21 mouse cellular contexts compared by ENCODE assay signal in the genomic region with DNA sequence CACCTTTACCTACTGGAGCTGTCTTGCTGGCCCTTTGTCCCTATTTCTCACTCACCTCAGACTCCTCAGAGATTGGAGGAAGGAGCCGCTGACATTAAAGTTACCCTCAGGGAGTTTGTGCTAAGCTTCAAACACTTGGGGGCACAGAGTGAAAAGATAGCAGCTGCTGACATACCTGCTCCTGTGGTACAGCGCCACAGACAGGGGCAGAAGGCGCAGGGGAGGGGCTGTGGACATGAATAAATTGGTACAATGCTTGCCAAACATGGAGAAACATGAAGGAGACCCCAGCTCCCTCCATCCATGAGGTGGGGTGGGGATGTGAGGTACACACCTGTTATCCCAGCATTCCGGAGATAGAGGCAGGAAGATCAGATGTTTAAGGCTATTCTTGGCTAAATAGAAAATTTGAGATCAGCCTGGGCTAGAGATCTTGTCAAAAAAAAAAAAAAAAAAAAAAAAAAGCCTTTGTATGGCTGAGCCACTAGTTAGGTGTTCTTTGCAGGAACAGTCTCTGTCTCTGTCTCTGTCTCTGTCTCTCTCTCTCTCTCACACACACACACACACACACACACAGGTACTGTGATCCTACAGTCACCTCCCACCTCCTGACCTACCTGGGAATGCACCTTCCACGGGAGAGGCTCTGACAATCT. TPM values are rescaled to one million over a fixed set of nuclear protein-coding genes. Genes with fewer than 3 reads are reported as not detected.
DNase-seq lines count a peak whose midpoint lies in the region; ATAC-seq and TF ChIP-seq lines count a peak whose summit lies in the region.
"Had no signal": no experiment of that assay in that cellular context is flagged by ENCODE, and none has a peak within 500 bp of the region (broad histone marks: within the 10 kb centered on the region; RNA-seq: fewer than 3 reads in every experiment).

No protein-coding gene starts in this region.

- dilution Hi-C loops in CH12.LX (cut with MboI; ENCODE audit: extremely low pct_ligation_motif_present, extremely low pct_unique_long_range_greater_than_20kb, low sequenced_read_pairs), result no loop called here

- H3K27ac ChIP-seq in hindbrain, embryonic 15.5 days (replicated peaks), result no peak overlapping the region
- H3K27ac ChIP-seq in hindbrain, embryonic 11.5 days (ENCODE audit: low read depth, low read length), result no peak overlapping the region
- H3K27ac ChIP-seq in CH12.LX (ENCODE audit: insufficient read depth, low read depth) (no peak overlapping the region), MEL (ENCODE audit: control insufficient read depth, low read depth, low read length) (no peak overlapping the region)
- peak overlapping the region; percentile 97; the same call in 1 of the 2 replicates for H3K27ac ChIP-seq in stomach, postnatal 0 days (replicated peaks)
- no peak overlapping the region for H3K27ac ChIP-seq in midbrain, embryonic 15.5 days
- H3K27ac ChIP-seq: midbrain, embryonic 13.5 days had no signal

- H3K36me3 ChIP-seq in hindbrain, embryonic 15.5 days, result no peaks in the 10 kb centered on the region
- H3K36me3 ChIP-seq in hindbrain, embryonic 11.5 days (ENCODE audit: control insufficient read depth, insufficient read depth, low read length), result no peaks in the 10 kb centered on the region
- peaks cover 0 to 2% of the 10 kb centered on the region in 2 experiments for H3K36me3 ChIP-seq in CH12.LX (replicated peaks in 1 of 2; ENCODE audit: control insufficient read depth in 1 of 2, insufficient read depth in 1 of 2, low read length in 1 of 2)
- H3K36me3 ChIP-seq in MEL (ENCODE audit: control insufficient read depth in 1 of 2, insufficient read depth in 2 of 2, low read length in 2 of 2), result peaks cover 0 to 20% of the 10 kb centered on the region in 2 experiments; a peak in 2 of 4 replicates
- H3K36me3 ChIP-seq in stomach, postnatal 0 days (ENCODE audit: control insufficient read depth, insufficient read depth, low read length), result no peaks in the 10 kb centered on the region
- no peaks in the 10 kb centered on the region for H3K36me3 ChIP-seq in midbrain, embryonic 15.5 days (replicated peaks)
- H3K36me3 ChIP-seq: midbrain, embryonic 13.5 days had no signal

- no peak overlapping the region for H3K4me3 ChIP-seq in hindbrain, embryonic 15.5 days
- no peak overlapping the region for H3K4me3 ChIP-seq in hindbrain, embryonic 11.5 days (ENCODE audit: low read depth, low read length)
- H3K4me3 ChIP-seq in CH12.LX (replicated peaks in 1 of 3; ENCODE audit: low read depth in 2 of 3, low read length in 2 of 3, poor library complexity in 1 of 3), result no peak overlapping the region
- H3K4me3 ChIP-seq in MEL (ENCODE audit: control insufficient read depth in 1 of 2, insufficient read depth in 1 of 2, low read depth in 2 of 2, low read length in 2 of 2), result no peak overlapping the region
- no peak overlapping the region for H3K4me3 ChIP-seq in stomach, postnatal 0 days (ENCODE audit: low read depth, low read length)
- no peak overlapping the region for H3K4me3 ChIP-seq in midbrain, embryonic 15.5 days

- peaks cover 31% of the 10 kb centered on the region for H3K4me1 ChIP-seq in hindbrain, embryonic 15.5 days (replicated peaks)
- 0 out of 2 replicates have a peak, but pooled peaks cover 5% of the 10 kb centered on the region for H3K4me1 ChIP-seq in hindbrain, embryonic 11.5 days (replicated peaks; ENCODE audit: control insufficient read depth, insufficient read depth, low read length)
- peaks cover 21 to 61% of the 10 kb centered on the region in 2 experiments for H3K4me1 ChIP-seq in CH12.LX (ENCODE audit: control insufficient read depth in 1 of 2, insufficient read depth in 2 of 2)
- peaks cover 6 to 34% of the 10 kb centered on the region in 2 experiments; a peak in 3 of 4 replicates for H3K4me1 ChIP-seq in MEL (ENCODE audit: control insufficient read depth in 1 of 2, insufficient read depth in 2 of 2, low read length in 2 of 2)
- peaks cover 11% of the 10 kb centered on the region; the same call in 1 of the 2 replicates for H3K4me1 ChIP-seq in stomach, postnatal 0 days (replicated peaks; ENCODE audit: control insufficient read depth, insufficient read depth)
- peaks cover 29% of the 10 kb centered on the region for H3K4me1 ChIP-seq in midbrain, embryonic 15.5 days

- peak overlapping the region; percentile 91; the same call in 1 of the 2 replicates for H3K4me2 ChIP-seq in hindbrain, embryonic 15.5 days
- no peak overlapping the region for H3K4me2 ChIP-seq in hindbrain, embryonic 11.5 days (replicated peaks; ENCODE audit: low read depth, low read length)
- no peak overlapping the region for H3K4me2 ChIP-seq in CH12.LX (ENCODE audit: insufficient read depth, low read depth, poor library complexity, severe bottlenecking)
- no peak overlapping the region for H3K4me2 ChIP-seq in stomach, postnatal 0 days (replicated peaks; ENCODE audit: low read depth)
- no peak overlapping the region for H3K4me2 ChIP-seq in midbrain, embryonic 15.5 days

- 67% methylated on average over 5 of the region's 5 CpGs for WGBS in hindbrain, embryonic 15.5 days
- WGBS in hindbrain, embryonic 11.5 days, result 70% methylated on average over 5 of the region's 5 CpGs
- 61% methylated on average over 5 of the region's 5 CpGs for WGBS in stomach, postnatal 0 days
- 66% methylated on average over 5 of the region's 5 CpGs for WGBS in midbrain, embryonic 15.5 days

- TF ChIP-seq EP300 in CH12.LX (IDR thresholded peaks at IDR 0.05; ENCODE audit: low read length), result no peak
- no peak for TF ChIP-seq EP300 in MEL (IDR thresholded peaks at IDR 0.05; ENCODE audit: low read depth in 1 of 2, low read length in 2 of 2)
- TF ChIP-seq EP300 in stomach, postnatal 0 days (optimal IDR thresholded peaks at IDR 0.05), result no peak

- H3K9me3 ChIP-seq in hindbrain, embryonic 15.5 days, result no peaks in the 10 kb centered on the region
- no peaks in the 10 kb centered on the region for H3K9me3 ChIP-seq in hindbrain, embryonic 11.5 days (ENCODE audit: control insufficient read depth, low read length)
- H3K9me3 ChIP-seq in CH12.LX (replicated peaks; ENCODE audit: low read length), result peaks cover 3% of the 10 kb centered on the region
- H3K9me3 ChIP-seq in MEL (replicated peaks; ENCODE audit: insufficient read depth, low read length), result no peaks in the 10 kb centered on the region
- no peaks in the 10 kb centered on the region for H3K9me3 ChIP-seq in stomach, postnatal 0 days (ENCODE audit: control insufficient read depth, low read length)
- H3K9me3 ChIP-seq in midbrain, embryonic 15.5 days, result no peaks in the 10 kb centered on the region
- H3K9me3 ChIP-seq: midbrain, embryonic 13.5 days had no signal

- in situ Hi-C loops in CH12.LX (cut with MboI; ENCODE audit: low pct_ligation_motif_present, low pct_unique_long_range_greater_than_20kb, low sequenced_read_pairs), result loop anchor here (5.0 to 25.0 kb wide), 3 partner anchors 44 to 309 kb away; partner anchors contain the start of gene Def6

- no peak overlapping the region for H3K9ac ChIP-seq in hindbrain, embryonic 15.5 days
- H3K9ac ChIP-seq in hindbrain, embryonic 11.5 days (ENCODE audit: low read depth, low read length), result no peak overlapping the region
- no peak overlapping the region for H3K9ac ChIP-seq in CH12.LX (ENCODE audit: insufficient read depth, low read depth)
- H3K9ac ChIP-seq in MEL (ENCODE audit: control insufficient read depth, low read depth, low read length, poor library complexity, severe bottlenecking), result no peak overlapping the region
- no peak overlapping the region for H3K9ac ChIP-seq in stomach, postnatal 0 days (ENCODE audit: low read length)
- H3K9ac ChIP-seq in midbrain, embryonic 15.5 days, result no peak overlapping the region
- H3K9ac ChIP-seq: midbrain, embryonic 13.5 days had no signal

- TF ChIP-seq CTCF in CH12.LX (conservative IDR thresholded peaks at IDR 0.05 in 1 of 2, IDR thresholded peaks at IDR 0.05 in 1 of 2; ENCODE audit: low read depth in 2 of 2, low read length in 2 of 2) (no peak), MEL (IDR thresholded peaks at IDR 0.05 in 2 of 3, conservative IDR thresholded peaks at IDR 0.05 in 1 of 3; ENCODE audit: control insufficient read depth in 1 of 3, insufficient read depth in 1 of 3, low read depth in 2 of 3, low read length in 3 of 3, poor library complexity in 1 of 3, severe bottlenecking in 1 of 3) (no peak)
- no peak for TF ChIP-seq CTCF in stomach, postnatal 0 days (IDR thresholded peaks at IDR 0.05; ENCODE audit: low read depth)

- TF ChIP-seq RAD21 in CH12.LX (IDR thresholded peaks at IDR 0.05; ENCODE audit: low read depth, low read length) (no peak), MEL (IDR thresholded peaks at IDR 0.05; ENCODE audit: low read depth, low read length) (no peak)

- TF ChIP-seq POLR2A in CH12.LX (IDR thresholded peaks at IDR 0.05; ENCODE audit: low read depth, low read length) (no peak), MEL (IDR thresholded peaks at IDR 0.05; ENCODE audit: control insufficient read depth in 1 of 2, insufficient read depth in 1 of 2, low read depth in 1 of 2, low read length in 2 of 2, poor library complexity in 1 of 2) (no peak)

- H3K79me2 ChIP-seq in CH12.LX (replicated peaks; ENCODE audit: control insufficient read depth, extremely low read depth, insufficient read depth, poor library complexity, severe bottlenecking) (no peaks in the 10 kb centered on the region), MEL (ENCODE audit: control insufficient read depth, insufficient read depth, low read length, poor library complexity) (peaks cover 5% of the 10 kb centered on the region; the same call in 1 of the 2 replicates)

- no peak for ATAC-seq in hindbrain, embryonic 15.5 days (ENCODE audit: low FRiP score, low read depth)
- ATAC-seq in hindbrain, embryonic 11.5 days (ENCODE audit: low FRiP score), result no peak
- ATAC-seq in stomach, postnatal 0 days (ENCODE audit: low FRiP score, low TSS enrichment), result no peak
- ATAC-seq in midbrain, embryonic 15.5 days (replicated peaks), result no peak
- ATAC-seq: CD4-positive, CD25-positive, alpha-beta regulatory T cell, adult 4 months; forebrain, embryonic 14.5 days; inflammation-experienced regulatory T-cells, adult 6 months; midbrain, embryonic 13.5 days had no signal

- peaks cover 8% of the 10 kb centered on the region for H3K27me3 ChIP-seq in hindbrain, embryonic 15.5 days
- H3K27me3 ChIP-seq in hindbrain, embryonic 11.5 days (ENCODE audit: control insufficient read depth, insufficient read depth, low read length), result peaks cover 17% of the 10 kb centered on the region; the same call in 1 of the 2 replicates
- H3K27me3 ChIP-seq in CH12.LX (replicated peaks) (peaks cover 18% of the 10 kb centered on the region), MEL (ENCODE audit: control insufficient read depth in 1 of 2, insufficient read depth in 2 of 2, low read length in 2 of 2) (no peaks in the 10 kb centered on the region)
- no peaks in the 10 kb centered on the region for H3K27me3 ChIP-seq in stomach, postnatal 0 days (ENCODE audit: control insufficient read depth, insufficient read depth, low read length)
- H3K27me3 ChIP-seq in midbrain, embryonic 15.5 days (replicated peaks), result peaks cover 21% of the 10 kb centered on the region; the same call in 1 of the 2 replicates

- DNase-seq in hindbrain, embryonic 11.5 days (ENCODE audit: low spot score), result no peak
- DNase-seq in CH12.LX (ENCODE audit: extremely low read depth) (no peak), MEL (ENCODE audit: low read depth, low spot score) (no peak)
- no peak for DNase-seq in stomach, postnatal 0 days (ENCODE audit: low spot score)
- no peak for DNase-seq in adrenal gland, postnatal 14 days
- DNase-seq: cerebellum, adult 11 months; lung, adult 18-20 months; right cerebral cortex, postnatal 14 days had no signal

RNA-seq across cellular contexts. Expression of gene Fkbp5, which starts 3.9 kb away (rescaled TPM):
- 31.5 and 32.5 TPM in 2 replicates for polyA plus RNA-seq in hindbrain, embryonic 15.5 days (2015; fragmentation: Nextera tagmentation; extraction: Ambion mirVana)
- 11.9 and 12.1 TPM in 2 replicates for polyA plus RNA-seq in hindbrain, embryonic 11.5 days (2014; fragmentation: Nextera tagmentation; extraction: Ambion mirVana)
- total RNA-seq in CH12.LX (2012; rRNA removed), result 14.4 and 17.5 TPM in 2 replicates
- total RNA-seq in CH12.LX (2014; rRNA removed), result 21.5 and 22.6 TPM in 2 replicates
- 31.4 and 35.3 TPM in 2 replicates for polyA plus RNA-seq in CH12.LX (2012; ENCODE audit: insufficient read length, low read depth)
- total RNA-seq in MEL (2012; rRNA removed), result 16.5 and 16.6 TPM in 2 replicates
- polyA plus RNA-seq in MEL (2012; ENCODE audit: insufficient read depth in 1 of 2, insufficient read length in 2 of 2, low read depth in 1 of 2, low replicate concordance in 2 of 2, missing spikeins in 1 of 2), result 100 to 1,000 TPM in 1 of 2 experiments, 10 to 100 TPM in 1; 44.3 to 184 TPM
- 9.2 and 11.8 TPM in 2 replicates for polyA plus RNA-seq in stomach, postnatal 0 days (2015; fragmentation: Nextera tagmentation; extraction: Ambion mirVana)
- polyA plus RNA-seq in midbrain, embryonic 15.5 days (2015; fragmentation: Nextera tagmentation; extraction: Ambion mirVana), result 37.3 and 39.8 TPM in 2 replicates
- total RNA-seq in adrenal gland, postnatal 14 days (2021), result 73.0 and 118 TPM in 2 replicates

RNA-seq across cellular contexts. Expression of gene Armc12, which starts 9.4 kb away (rescaled TPM):
- polyA plus RNA-seq in hindbrain, embryonic 15.5 days (2015; fragmentation: Nextera tagmentation; extraction: Ambion mirVana), result not detected in 2 replicates
- not detected in 2 replicates for polyA plus RNA-seq in hindbrain, embryonic 11.5 days (2014; fragmentation: Nextera tagmentation; extraction: Ambion mirVana)
- total RNA-seq in CH12.LX (2012; rRNA removed), result not detected in 2 replicates
- not detected in 2 replicates for total RNA-seq in CH12.LX (2014; rRNA removed)
- not detected in 2 replicates for polyA plus RNA-seq in CH12.LX (2012; ENCODE audit: insufficient read length, low read depth)
- total RNA-seq in MEL (2012; rRNA removed), result not detected in 2 replicates
- polyA plus RNA-seq in MEL (2012; ENCODE audit: insufficient read depth in 1 of 2, insufficient read length in 2 of 2, low read depth in 1 of 2, low replicate concordance in 2 of 2, missing spikeins in 1 of 2), result under 1 TPM in 1 of 2 experiments, not detected in 1; 0.15 TPM
- polyA plus RNA-seq in stomach, postnatal 0 days (2015; fragmentation: Nextera tagmentation; extraction: Ambion mirVana), result not detected in 2 replicates
- not detected in 2 replicates for polyA plus RNA-seq in midbrain, embryonic 15.5 days (2015; fragmentation: Nextera tagmentation; extraction: Ambion mirVana)
- total RNA-seq in adrenal gland, postnatal 14 days (2021), result not detected in 2 replicates
- total RNA-seq: heart, adult 18-20 months; heart, postnatal 25 days; layer of hippocampus, postnatal 10 days; left cerebral cortex, postnatal 10 days had no signal
- polyA plus RNA-seq: CD4-positive, CD25-positive, alpha-beta regulatory T cell, adult 4 months; embryonic facial prominence, embryonic 14.5 days; forebrain, embryonic 14.5 days; midbrain, embryonic 13.5 days; neural tube, embryonic 11.5 days had no signal

RNA-seq across cellular contexts. Expression of gene Clpsl2, which starts 28.0 kb away (rescaled TPM):
- polyA plus RNA-seq in hindbrain, embryonic 15.5 days (2015; fragmentation: Nextera tagmentation; extraction: Ambion mirVana), result not detected in 2 replicates
- not detected in 2 replicates for polyA plus RNA-seq in hindbrain, embryonic 11.5 days (2014; fragmentation: Nextera tagmentation; extraction: Ambion mirVana)
- not detected in 2 replicates for total RNA-seq in CH12.LX (2012; rRNA removed)
- not detected in 2 replicates for total RNA-seq in CH12.LX (2014; rRNA removed)
- not detected in 2 replicates for polyA plus RNA-seq in CH12.LX (2012; ENCODE audit: insufficient read length, low read depth)
- not detected in 2 replicates for total RNA-seq in MEL (2012; rRNA removed)
- not detected for polyA plus RNA-seq in MEL (2012; ENCODE audit: insufficient read depth in 1 of 2, insufficient read length in 2 of 2, low read depth in 1 of 2, low replicate concordance in 2 of 2, missing spikeins in 1 of 2)
- polyA plus RNA-seq in stomach, postnatal 0 days (2015; fragmentation: Nextera tagmentation; extraction: Ambion mirVana), result not detected in 2 replicates
- polyA plus RNA-seq in midbrain, embryonic 15.5 days (2015; fragmentation: Nextera tagmentation; extraction: Ambion mirVana), result not detected in 2 replicates
- not detected in 2 replicates for total RNA-seq in adrenal gland, postnatal 14 days (2021)
- total RNA-seq: heart, adult 18-20 months; heart, postnatal 25 days; layer of hippocampus, postnatal 10 days; left cerebral cortex, postnatal 10 days had no signal
- polyA plus RNA-seq: CD4-positive, CD25-positive, alpha-beta regulatory T cell, adult 4 months; embryonic facial prominence, embryonic 14.5 days; forebrain, embryonic 14.5 days; inflammation-experienced regulatory T-cells, adult 6 months; limb, embryonic 14.5 days; midbrain, embryonic 13.5 days; neural tube, embryonic 11.5 days had no signal

RNA-seq across cellular contexts. Expression of gene Clps, which starts 39.4 kb away (rescaled TPM):
- polyA plus RNA-seq in hindbrain, embryonic 15.5 days (2015; fragmentation: Nextera tagmentation; extraction: Ambion mirVana), result 0.44 and 0.47 TPM in 2 replicates
- polyA plus RNA-seq in hindbrain, embryonic 11.5 days (2014; fragmentation: Nextera tagmentation; extraction: Ambion mirVana), result not detected in 2 replicates
- not detected in 2 replicates for total RNA-seq in CH12.LX (2012; rRNA removed)
- total RNA-seq in CH12.LX (2014; rRNA removed), result not detected in 2 replicates
- not detected in 2 replicates for polyA plus RNA-seq in CH12.LX (2012; ENCODE audit: insufficient read length, low read depth)
- total RNA-seq in MEL (2012; rRNA removed), result not detected in 2 replicates
- polyA plus RNA-seq in MEL (2012; ENCODE audit: insufficient read depth in 1 of 2, insufficient read length in 2 of 2, low read depth in 1 of 2, low replicate concordance in 2 of 2, missing spikeins in 1 of 2), result not detected
- 1,789 and 1,944 TPM in 2 replicates for polyA plus RNA-seq in stomach, postnatal 0 days (2015; fragmentation: Nextera tagmentation; extraction: Ambion mirVana)
- polyA plus RNA-seq in midbrain, embryonic 15.5 days (2015; fragmentation: Nextera tagmentation; extraction: Ambion mirVana), result 0.36 TPM in 1 of 2 replicates, not detected in the other
- not detected in 2 replicates for total RNA-seq in adrenal gland, postnatal 14 days (2021)
- total RNA-seq: heart, adult 18-20 months; heart, postnatal 25 days; layer of hippocampus, postnatal 10 days; left cerebral cortex, postnatal 10 days had no signal
- polyA plus RNA-seq: CD4-positive, CD25-positive, alpha-beta regulatory T cell, adult 4 months; embryonic facial prominence, embryonic 14.5 days; forebrain, embryonic 14.5 days; inflammation-experienced regulatory T-cells, adult 6 months; neural tube, embryonic 11.5 days had no signal

RNA-seq across cellular contexts. Expression of gene Lhfpl5, which starts 54.2 kb away (rescaled TPM):
- 16.4 and 16.5 TPM in 2 replicates for polyA plus RNA-seq in hindbrain, embryonic 15.5 days (2015; fragmentation: Nextera tagmentation; extraction: Ambion mirVana)
- 2.0 and 2.2 TPM in 2 replicates for polyA plus RNA-seq in hindbrain, embryonic 11.5 days (2014; fragmentation: Nextera tagmentation; extraction: Ambion mirVana)
- total RNA-seq in CH12.LX (2012; rRNA removed) (0.08 TPM in 1 of 2 replicates, not detected in the other), CH12.LX (2014; rRNA removed) (not detected in 2 replicates), MEL (2012; rRNA removed) (not detected in 2 replicates)
- polyA plus RNA-seq in CH12.LX (2012; ENCODE audit: insufficient read length, low read depth) (not detected in 2 replicates), MEL (2012; ENCODE audit: insufficient read depth in 1 of 2, insufficient read length in 2 of 2, low read depth in 1 of 2, low replicate concordance in 2 of 2, missing spikeins in 1 of 2) (under 1 TPM in 1 of 2 experiments, not detected in 1; 0.19 TPM)
- polyA plus RNA-seq in stomach, postnatal 0 days (2015; fragmentation: Nextera tagmentation; extraction: Ambion mirVana), result 0.98 and 1.2 TPM in 2 replicates
- polyA plus RNA-seq in midbrain, embryonic 15.5 days (2015; fragmentation: Nextera tagmentation; extraction: Ambion mirVana), result 11.3 and 11.4 TPM in 2 replicates
- 1.7 and 3.3 TPM in 2 replicates for total RNA-seq in adrenal gland, postnatal 14 days (2021)
- total RNA-seq: heart, adult 18-20 months; heart, postnatal 25 days had no signal
